Mouse (Mus musculus) granulocyte monocyte progenitor cell, adult 5-6 weeks (primary cell): ENCODE data around the gene Tnik. TPM values are rescaled to one million over a fixed set of nuclear protein-coding genes. Genes with fewer than 3 reads are reported as not detected.

ENCODE experiments used
- ATAC-seq: replicated peaks from 2 replicates; pipeline ENCODE4 v1.8.0; 2016; ENCODE audit warnings: mild to moderate bottlenecking, moderate TSS enrichment, inconsistent platforms; ENCODE audit not compliant: poor library complexity, severe bottlenecking
- total RNA-seq, 2 experiments: library from RNA; stranded (forward) in 1 of 2; stranded (reverse) in 1 of 2; fragments of 200-712, 200-1000 nt in 1 of 2; fragments of >200 nt in 1 of 2; fragmentation: Nextera tagmentation in 1 of 2; gene quantifications; 2 replicates each; pipeline ENCODE4 v1.2.3; 2014 to 2017

The Tnik gene
- total RNA-seq, 2 experiments from 2014 or later, result 3.5 to 6.5 TPM

DNA sequence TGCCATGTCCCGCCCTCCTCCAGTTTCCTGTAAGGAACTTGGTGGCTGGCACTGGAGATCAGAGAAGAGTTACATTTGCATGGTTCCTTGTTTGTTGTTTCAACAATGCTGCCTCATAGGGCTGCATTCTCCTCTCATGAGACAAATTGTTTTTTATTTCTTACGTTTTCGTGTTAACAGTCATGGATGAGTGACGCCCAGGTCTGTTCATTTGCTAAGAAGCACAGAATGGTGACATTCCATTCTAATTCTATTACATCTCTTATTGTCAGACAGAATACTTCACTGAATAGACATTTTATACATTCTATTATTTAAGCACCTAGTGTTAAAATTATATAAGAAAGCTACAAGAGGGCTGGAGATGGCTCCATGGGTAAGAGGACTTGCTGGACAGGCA lies 266.5 kb downstream of the Tnik start:
- no peak for ATAC-seq

DNA sequence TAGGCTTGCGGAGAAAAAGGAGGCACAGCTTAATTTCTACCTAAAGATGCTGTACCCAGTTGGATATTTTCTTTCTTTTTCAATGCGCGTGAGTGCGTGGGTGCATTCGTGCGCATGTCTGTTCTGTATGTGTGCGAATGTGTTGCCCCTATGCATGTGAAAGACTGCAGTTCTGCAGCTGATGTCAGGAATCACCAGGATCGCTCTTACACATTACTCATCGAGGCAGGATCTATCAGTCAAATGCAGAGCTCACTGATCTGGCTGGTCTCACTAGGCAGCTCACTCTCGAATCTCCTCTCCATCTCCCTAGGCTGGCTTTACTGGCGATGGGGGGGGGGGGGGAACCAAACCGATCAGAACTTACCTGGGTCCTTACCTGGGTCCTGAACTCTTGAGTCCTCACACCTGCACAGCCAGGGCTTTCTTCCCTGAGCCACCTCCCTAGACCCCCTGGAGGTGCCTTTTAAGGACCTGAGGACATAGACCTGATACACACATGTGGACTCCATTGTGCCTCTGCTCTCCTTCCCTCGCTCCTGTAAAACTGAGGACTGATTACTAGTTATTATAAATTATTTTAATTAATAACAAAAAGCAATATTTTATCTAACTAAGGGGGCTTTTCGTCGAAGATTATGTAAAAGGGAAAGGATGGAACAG lies 268.4 kb downstream of the Tnik start:
- no peak for ATAC-seq

DNA sequence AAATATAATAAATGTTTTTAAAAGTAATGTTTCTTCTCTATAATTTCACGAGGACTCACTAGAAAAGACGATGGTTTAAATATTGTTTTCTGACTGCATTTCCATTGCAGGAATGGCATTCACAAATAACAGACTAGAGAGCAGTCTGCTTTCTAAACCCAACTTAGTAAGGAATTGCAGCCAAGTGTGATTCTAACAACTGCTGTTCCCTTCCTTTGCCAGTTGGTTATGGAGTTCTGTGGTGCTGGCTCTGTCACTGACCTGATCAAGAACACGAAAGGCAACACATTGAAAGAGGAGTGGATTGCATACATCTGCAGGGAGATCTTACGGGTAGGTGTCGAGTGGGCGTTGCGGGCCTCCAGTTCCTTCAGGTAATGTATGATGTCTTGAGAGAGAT lies 269.7 kb downstream of the Tnik start:
- no peak for ATAC-seq

DNA sequence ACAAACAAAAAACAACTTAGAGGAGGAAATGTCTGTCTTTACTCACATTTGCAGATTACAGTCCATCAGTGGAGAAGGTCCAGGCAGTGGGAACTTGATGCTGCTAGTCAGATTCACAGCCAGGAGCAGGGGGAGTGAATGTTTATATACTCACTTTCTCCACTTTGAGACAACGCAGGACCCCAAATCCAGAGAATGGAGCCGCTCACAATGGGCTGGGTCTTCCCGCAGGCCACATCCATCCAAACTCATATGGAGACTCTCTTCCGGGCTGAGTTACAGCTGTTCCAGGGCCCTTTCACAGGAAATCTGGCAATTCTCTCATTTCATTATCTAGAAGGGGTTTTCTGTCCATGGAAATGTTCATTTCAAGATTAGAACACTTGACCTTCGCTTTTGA lies 277.1 kb downstream of the Tnik start:
- no peak for ATAC-seq

DNA sequence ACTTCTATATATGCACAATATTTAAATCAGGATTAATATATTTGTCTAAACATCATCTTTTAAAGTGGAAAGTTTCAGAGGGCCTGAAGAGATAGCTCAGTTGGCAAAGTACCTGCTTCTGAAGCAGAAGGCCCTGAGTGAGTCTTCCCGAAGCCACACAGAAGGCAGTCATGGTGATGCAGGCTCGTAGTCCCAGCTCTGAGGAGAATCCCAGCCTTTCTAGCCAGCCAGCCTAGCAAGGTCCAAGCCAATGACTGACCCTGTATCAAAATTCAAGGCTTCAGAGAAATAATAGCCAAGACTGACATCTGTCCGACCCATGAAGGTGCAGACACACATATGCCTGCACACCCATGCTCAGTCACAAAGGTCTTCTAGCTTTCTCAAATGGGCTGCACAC lies 279.9 kb downstream of the Tnik start:
- ATAC-seq, result peak; percentile 21; the same call in 1 of the 2 replicates

DNA sequence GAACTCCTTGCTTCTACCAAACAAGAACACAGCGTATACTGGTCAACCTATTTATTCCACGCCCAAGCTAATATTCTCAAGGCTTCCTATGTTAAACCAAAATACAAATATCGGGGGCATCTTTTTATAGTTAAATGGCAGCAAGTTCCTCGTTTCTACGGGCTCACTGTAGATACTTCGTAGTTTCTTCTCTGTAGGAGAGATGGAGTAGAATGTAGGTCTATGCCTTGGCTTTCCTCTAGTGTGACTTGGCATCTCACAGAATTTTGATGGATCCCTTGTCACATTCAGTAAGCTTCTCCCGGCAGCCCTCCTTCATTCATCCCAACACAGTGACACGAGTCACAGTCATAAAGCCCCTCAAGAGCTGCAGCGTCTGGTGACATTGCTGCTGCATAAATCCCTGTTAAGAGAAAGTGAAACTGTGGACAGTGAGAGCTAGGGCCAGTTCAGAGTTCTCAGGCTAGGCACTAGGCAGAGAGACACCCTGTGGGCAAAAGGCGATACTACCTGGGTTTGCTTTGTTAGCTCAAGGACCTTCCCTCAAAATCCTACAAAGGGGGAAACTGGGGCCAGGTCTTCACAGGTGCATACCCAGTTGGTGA lies 280.5 kb downstream of the Tnik start:
- ATAC-seq, result peak; percentile 98

DNA sequence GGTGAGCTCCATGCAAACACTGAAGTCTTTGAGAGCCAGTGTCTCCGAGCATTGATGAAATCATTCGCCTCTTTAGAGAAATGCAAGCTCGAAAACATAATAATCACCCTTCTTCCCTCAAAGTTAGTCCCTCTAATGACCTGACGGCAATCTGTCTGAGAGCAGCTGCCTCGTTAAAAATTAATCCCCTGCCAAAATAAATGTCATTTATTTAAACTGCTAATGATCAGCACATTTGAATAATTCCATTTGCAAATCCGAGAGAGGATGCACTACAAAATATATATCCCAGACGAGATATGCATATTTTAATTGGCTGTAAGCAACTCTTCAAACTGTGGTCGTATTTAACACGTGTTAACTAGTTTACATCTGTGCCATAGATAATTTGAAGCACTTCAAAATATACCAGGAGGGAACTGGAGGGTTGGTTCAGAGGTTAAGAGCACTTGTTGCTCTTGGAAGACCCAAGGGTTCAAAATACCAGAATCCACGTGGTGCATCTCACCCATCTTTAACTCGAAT lies 281.4 kb downstream of the Tnik start:
- no peak for ATAC-seq

DNA sequence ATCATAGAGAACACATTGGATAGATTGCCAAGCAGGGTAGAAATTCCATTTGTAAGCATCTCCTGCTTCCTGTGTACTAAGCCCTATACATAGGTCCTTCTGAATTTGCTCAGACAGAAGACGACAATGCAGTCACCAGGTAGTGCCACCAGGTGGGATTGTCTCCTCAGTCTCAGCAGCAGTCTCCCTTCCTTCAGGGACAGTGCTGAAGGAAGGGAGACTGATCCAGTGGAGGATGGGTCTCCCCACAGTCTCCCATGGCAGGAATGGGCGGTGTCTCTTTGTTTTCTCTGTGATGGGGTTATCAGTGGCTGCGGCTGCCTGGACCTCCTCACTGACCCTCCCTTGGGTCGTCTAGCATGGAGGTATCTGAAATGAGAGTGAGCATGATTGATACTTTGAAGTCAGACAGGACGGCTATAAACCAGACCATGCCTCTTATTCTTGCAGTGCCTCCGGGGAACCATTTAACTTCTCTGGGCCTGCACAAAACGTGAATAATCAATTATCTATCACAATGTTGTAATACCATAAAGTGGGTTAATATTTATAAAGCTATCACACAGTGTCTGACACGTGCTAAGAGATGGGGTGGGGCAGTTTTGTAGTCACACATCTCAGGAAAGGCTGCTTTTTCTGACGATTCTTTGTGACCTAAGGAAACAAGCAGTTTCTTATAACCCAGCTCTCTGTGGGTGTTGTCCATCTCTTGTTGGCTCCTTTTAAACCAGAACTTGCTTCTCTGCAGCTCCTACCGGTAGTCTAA lies 285.1 kb downstream of the Tnik start:
- ATAC-seq, result no peak

DNA sequence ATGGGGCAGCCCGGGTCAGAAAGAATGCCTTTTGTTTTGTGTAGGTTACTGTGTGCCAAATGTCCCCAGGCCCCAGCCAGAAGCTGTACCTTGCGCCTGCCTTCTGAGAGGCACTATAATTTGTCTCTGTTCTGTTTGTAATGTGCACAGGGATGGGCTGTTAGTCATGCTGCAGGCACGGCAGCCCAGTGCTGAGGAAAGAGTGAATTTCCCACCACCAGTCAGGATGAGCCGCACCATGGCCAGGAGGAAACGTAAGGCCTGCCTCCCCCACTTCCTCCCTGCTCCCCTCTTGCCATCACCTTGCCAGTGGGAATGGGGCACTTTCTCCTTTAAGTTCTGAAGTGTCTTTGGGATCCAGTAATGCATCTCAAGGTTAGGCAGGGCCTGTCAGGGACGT lies 286.4 kb downstream of the Tnik start:
- ATAC-seq, result no peak

DNA sequence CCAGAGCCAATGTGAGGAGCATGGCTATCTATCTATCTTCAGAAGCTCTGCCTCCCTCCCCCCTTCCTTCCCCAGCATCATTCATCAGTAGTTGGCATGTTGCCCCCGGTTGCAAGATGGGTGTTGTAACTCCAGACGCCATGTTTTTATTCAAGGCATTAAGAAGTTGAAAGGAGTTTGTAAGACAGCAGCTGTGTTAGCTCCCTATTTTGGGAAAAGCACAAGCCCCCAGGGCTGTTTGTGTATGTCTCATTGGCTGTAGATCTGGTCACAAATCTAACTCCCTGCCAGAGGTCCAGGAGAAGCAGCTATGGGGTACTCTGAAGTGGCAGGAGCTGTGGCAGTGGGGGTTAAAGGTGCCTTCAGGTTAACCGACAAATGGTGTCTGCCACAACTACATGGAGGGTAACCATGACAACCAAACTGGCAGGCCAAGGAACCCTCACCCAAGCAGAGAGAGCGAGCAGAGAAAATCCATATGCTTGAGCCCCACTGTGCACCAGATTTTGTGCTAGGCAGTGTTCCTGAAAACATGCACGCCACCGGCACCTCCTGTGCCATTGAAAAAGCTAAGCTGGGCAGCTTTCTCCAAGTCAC lies 287.6 kb downstream of the Tnik start:
- no peak for ATAC-seq

DNA sequence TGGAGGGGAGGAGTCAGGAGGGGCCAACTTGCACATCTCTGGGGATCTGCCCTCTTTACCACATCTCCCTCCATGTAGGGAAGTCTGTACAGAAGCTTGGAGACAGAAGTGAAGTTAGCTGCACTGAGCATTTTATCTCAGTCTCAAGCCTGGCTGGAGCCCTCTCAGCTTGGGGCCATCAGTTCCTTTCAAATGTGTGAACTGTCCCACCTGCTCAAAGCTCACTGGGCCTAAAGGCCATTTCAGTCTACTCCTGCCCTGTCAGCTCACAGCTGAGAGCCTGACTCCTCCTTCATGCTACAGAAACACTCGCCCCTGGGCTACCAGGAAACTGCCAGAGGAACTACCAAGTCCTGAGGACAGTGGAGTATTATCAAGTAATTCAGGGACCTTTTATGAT lies 288.7 kb downstream of the Tnik start:
- ATAC-seq, result no peak

DNA sequence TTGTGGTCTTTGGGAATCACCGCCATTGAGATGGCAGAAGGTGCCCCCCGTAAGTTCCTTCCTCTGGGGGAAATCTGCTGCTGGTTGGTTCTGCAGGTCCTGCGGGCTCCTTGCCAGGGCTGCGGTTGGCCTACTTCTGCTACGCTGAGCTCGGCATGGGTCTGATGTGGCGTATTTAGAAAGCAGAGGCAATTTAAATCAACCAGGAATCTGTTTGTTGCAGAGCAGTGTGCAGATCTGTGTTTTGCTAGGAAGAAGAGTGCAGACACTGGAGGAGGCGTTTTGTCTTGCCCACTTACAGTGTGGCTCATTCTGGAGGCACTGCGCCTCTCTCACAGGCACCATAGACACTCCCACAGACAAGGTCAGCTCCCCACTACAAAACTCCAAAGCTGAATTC lies 291.9 kb downstream of the Tnik start:
- ATAC-seq, result peak; percentile 67

DNA sequence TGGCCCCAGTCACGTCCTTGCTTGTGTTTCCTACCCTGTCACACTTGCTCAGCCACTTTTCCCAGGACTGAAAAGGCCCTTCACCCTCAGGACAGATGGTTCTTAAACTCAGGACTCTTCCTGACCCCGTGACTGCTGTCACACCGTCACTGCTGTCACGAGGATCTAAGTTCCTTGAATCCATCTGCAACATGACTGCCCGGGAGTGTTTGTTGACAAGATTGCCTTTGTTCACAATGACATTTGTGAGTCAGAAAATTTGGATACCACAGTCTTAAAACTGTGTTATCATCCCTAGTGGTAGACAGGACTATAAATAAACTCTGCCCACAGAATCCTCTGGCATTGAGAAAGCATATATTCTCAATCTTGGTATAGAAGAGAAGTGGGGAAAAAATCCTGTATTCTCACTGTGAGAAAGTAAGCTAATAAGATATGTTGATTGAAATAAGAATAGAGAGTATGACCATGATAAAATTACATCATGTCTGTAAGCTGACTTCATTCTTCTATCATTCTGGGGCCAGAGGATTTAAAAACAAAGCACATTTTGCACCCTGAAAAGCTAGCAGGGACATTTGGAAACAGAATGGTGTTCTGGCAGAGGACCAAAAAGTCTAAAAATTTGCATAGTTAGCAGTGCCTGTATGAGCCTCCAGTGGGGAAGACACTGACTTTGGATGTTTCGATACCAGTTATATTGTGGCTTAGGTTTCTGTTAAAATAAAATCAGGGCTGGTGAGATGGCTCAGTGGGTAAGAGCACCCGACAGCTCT lies 293.0 kb downstream of the Tnik start:
- ATAC-seq, result no peak

DNA sequence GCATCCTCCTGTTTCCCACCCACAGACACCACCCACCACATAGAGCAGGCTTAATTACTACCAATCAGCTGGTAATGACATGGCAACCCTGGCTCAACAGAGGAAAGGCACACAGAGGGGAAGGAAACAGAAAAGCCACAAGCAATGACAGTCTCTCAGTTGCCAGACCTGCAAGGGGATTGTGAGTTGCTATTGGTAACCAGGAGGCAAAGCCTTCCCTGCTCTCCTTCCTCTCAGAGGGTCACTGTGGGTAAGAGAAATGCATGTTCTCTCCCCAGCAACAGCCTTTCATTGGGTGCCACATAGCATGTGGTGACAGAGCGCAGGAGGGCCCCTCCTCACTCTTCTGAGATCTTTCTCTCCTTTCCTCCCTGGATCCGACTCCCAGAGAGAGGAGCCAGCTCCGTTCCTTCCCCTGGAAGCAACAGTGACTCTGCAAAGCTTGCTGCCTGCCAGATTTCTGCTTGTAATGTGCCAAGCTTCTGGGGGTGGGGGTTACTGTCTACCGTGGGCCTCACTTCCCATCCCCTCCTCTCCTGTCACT lies 295.4 kb downstream of the Tnik start:
- ATAC-seq, result peak; percentile 86

DNA sequence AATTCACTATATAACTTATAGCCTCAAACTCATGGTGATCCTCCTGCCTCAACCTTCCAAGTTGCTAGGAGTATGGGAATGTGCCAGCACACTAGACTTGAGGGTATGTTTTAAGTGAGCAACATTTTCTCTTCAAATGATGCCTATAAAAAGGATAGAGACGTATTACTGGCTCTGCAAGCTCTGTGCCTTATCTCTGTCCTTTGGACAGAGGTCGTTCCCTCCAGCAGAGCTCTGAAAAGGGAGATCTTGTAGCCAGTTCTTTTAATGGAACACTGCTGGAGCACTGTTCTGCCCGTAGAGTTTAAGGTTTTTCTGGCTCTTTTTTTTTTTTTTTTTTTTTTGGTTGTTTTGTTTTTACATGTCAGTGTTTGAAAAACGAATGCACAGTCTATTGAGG lies 298.4 kb downstream of the Tnik start:
- no peak for ATAC-seq

DNA sequence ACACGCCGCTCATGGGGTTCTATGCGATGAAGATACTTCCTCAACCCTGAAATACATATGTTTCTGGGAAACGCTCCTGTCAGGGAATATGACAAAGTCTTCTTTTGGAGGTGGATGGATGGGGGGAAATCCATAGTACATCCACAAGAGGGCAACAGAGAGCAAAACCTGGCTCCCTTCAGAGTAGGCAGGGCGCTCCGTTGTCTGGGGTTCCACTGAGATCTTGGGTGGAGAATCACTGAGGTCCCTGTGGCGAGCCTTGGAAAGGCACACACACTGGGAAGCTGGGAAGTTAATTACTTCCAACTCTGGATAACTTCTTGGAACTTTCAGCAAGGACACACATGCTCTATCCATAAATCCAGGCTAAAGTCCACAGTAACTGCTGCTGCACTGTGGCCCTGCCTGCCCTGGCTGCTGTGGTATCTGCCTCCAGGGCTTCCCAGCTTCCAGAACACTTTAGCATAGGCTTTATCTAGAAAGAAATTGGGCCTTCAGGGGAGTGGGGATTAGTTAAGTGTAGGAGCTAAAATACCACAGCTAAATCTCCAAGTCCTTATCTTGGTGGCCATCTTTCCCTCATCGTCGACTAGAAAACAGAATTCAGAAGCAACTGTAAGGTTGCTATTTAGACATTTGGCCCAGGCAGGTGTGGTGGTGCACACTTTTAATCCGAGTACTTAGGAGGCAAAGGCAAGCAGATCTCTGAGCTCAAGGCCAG lies 299.8 kb downstream of the Tnik start:
- 0 out of 2 replicates have a peak, but pooled peaks have one; percentile 26 for ATAC-seq

DNA sequence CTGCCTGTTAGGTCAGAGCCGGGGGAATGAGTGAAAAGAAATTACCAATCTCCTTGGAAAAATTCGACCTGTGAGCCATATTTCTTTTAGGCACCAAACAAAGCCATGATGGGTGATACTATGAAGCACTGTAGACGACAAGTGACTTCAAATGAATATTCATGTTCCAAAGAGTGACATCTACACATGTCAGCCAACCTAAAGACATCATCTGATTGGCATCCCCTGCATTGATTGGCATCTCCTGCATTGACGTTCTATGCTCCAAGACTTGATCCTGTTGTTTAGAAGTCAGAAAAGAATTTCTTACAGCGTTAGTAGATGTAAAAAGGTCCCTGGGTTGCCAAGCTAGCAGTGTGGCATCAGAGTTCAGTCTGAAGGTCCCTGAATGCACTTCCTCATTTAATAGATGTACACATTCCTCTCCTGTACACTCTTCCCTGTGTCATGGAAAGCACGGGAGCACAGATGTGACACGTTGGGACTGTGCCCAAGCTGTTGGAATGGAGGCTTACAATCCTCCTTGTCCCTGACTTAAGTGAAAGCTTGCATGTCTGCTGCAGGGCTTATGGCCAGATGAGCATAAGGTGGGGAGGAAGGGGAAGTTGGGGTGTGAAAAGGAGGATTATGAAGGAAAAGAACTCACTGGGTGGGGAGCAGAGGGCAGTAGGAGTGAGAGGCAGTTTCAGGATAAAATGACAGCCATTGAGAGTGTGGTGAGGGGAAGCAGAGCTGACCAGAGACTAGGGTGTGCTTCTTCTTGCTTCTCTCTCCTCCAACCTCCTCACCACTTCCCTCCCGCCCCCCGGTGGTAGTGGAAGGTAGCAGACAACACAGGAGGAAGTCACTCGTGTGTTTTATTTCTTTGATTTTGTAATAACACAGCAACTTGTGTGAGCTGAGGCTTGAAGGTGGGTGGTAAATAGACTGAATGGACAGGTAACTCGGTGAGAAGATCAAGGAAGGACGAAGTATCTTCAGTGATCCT lies 301.6 kb downstream of the Tnik start:
- peak; percentile 84 for ATAC-seq

DNA sequence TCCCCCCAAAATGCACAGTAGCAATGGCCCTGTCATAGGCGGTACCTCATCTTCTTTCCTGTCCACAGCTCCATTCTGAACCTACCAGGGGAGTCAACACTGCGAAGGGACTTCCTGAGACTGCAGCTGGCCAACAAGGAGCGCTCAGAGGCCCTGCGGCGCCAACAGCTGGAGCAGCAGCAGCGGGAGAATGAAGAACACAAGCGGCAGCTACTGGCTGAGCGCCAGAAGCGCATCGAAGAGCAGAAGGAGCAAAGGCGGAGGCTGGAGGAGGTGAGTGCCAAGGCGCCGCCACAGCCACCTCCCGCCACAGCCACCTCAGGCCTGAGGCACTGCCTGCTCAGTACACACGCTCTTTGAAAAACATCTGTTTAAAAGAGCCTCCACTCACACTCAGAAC lies 314.3 kb downstream of the Tnik start:
- ATAC-seq, result no peak
